Mouse (Mus musculus): ENCODE data around the gene Olfr1342.

Olfr1342 gene

GRCm38 (mm10) chr4:118692412-118692973, at the start of gene Olfr1342:
TSS of gene Olfr1342 (minus strand) at chr4:118692756.
- in situ Hi-C loops (cut with MboI, MseI) = no loop called here

GRCm38 (mm10) chr4:118741881-118742280, 49.3 kb upstream of the Olfr1342 start:
- in situ Hi-C loops (cut with MboI, MseI) = no loop called here

- in situ Hi-C loops (cut with MboI, MseI) = no loop called here
These were observed 48.6 kb upstream of the Olfr1342 start for GRCm38 (mm10) chr4:118740988-118741698.

GRCm38 (mm10) chr4:118739574-118739973, 47.0 kb upstream of the Olfr1342 start:
- in situ Hi-C loops (cut with MboI, MseI) = no loop called here

- in situ Hi-C loops (cut with MboI, MseI) = no loop called here
These were observed 39.3 kb upstream of the Olfr1342 start, which contains the start of gene Olfr1339 for GRCm38 (mm10) chr4:118731875-118732274. TSS of gene Olfr1339 (plus strand) at chr4:118732175.

- in situ Hi-C loops (cut with MboI, MseI) = no loop called here
These were observed 29.4 kb upstream of the Olfr1342 start for GRCm38 (mm10) chr4:118721742-118722483.

GRCm38 (mm10) chr4:118719838-118720237, 27.3 kb upstream of the Olfr1342 start, which contains the start of gene Olfr1340:
TSS of gene Olfr1340 (plus strand) at chr4:118720138.
- in situ Hi-C loops (cut with MboI, MseI) = no loop called here

GRCm38 (mm10) chr4:118711656-118712055, 19.1 kb upstream of the Olfr1342 start:
- in situ Hi-C loops (cut with MboI, MseI) = no loop called here

GRCm38 (mm10) chr4:118708086-118708485, 15.5 kb upstream of the Olfr1342 start:
- in situ Hi-C loops (cut with MboI, MseI) = no loop called here

- in situ Hi-C loops (cut with MboI, MseI) = no loop called here
These were observed 10.7 kb upstream of the Olfr1342 start, which contains the start of gene Olfr1341 for GRCm38 (mm10) chr4:118703223-118703622. TSS of gene Olfr1341 (plus strand) at chr4:118703523.

GRCm38 (mm10) chr4:118693812-118694211, 1.3 kb upstream of the Olfr1342 start:
- in situ Hi-C loops (cut with MboI, MseI) = no loop called here

- in situ Hi-C loops (cut with MboI, MseI) = no loop called here
These were observed 5.5 kb downstream of the Olfr1342 start for GRCm38 (mm10) chr4:118687086-118687485.

- in situ Hi-C loops (cut with MboI, MseI) = no loop called here
These were observed 33.9 kb downstream of the Olfr1342 start, which contains the start of gene Olfr62 for GRCm38 (mm10) chr4:118658652-118659051. TSS of gene Olfr62 (plus strand) at chr4:118658952.

- in situ Hi-C loops (cut with MboI, MseI) = no loop called here
These were observed 47.3 kb downstream of the Olfr1342 start for GRCm38 (mm10) chr4:118645234-118645633.

- in situ Hi-C loops (cut with MboI, MseI) = no loop called here
These were observed 50.0 kb downstream of the Olfr1342 start for GRCm38 (mm10) chr4:118642346-118643190.

Data from T-helper 1 cell (primary cell).